Mouse (Mus musculus): ENCODE measurements around the gene Gm17606.

The Gm17606 gene

GRCm38 (mm10) chr14:54624976-54625375 lies 15.8 kb upstream of the Gm17606 start:
- no peak for DNase-seq (ENCODE audit: low spot score)

- no peak for DNase-seq (ENCODE audit: low spot score)
Measured at GRCm38 (mm10) chr14:54628103-54628502, 12.6 kb upstream of the Gm17606 start.

GRCm38 (mm10) chr14:54629797-54630196 lies 11.0 kb upstream of the Gm17606 start:
- no peak for DNase-seq (ENCODE audit: low spot score)

- DNase-seq (ENCODE audit: low spot score) = no peak
Measured at GRCm38 (mm10) chr14:54630583-54631239, 10.0 kb upstream of the Gm17606 start.

GRCm38 (mm10) chr14:54631240-54631599 lies 9.5 kb upstream of the Gm17606 start:
- no peak for DNase-seq (ENCODE audit: low spot score)

- DNase-seq (ENCODE audit: low spot score) = no peak
Measured at GRCm38 (mm10) chr14:54632252-54632651, 8.5 kb upstream of the Gm17606 start.

GRCm38 (mm10) chr14:54634182-54634581 lies 6.6 kb upstream of the Gm17606 start:
- no peak for DNase-seq (ENCODE audit: low spot score)

GRCm38 (mm10) chr14:54636954-54637353 lies 3.8 kb upstream of the Gm17606 start:
- peak; percentile 74 for DNase-seq (ENCODE audit: low spot score)

GRCm38 (mm10) chr14:54638210-54638609 lies 2.5 kb upstream of the Gm17606 start:
- DNase-seq (ENCODE audit: low spot score) = no peak

GRCm38 (mm10) chr14:54640121-54640520 lies 631 bp upstream of the Gm17606 start:
- DNase-seq (ENCODE audit: low spot score) = peak; percentile 41

- DNase-seq (ENCODE audit: low spot score) = peak; percentile 96
Measured at GRCm38 (mm10) chr14:54641305-54641969, 685 bp downstream of the Gm17606 start, which contains the start of gene Cdh24. TSS of gene Cdh24 (minus strand) at chr14:54641364.

GRCm38 (mm10) chr14:54642224-54642944 lies 1.6 kb downstream of the Gm17606 start:
- no peak for DNase-seq (ENCODE audit: low spot score)

GRCm38 (mm10) chr14:54643011-54643410 lies 2.3 kb downstream of the Gm17606 start:
- DNase-seq (ENCODE audit: low spot score) = no peak

- DNase-seq (ENCODE audit: low spot score) = no peak
Measured at GRCm38 (mm10) chr14:54644294-54644693, 3.5 kb downstream of the Gm17606 start.

GRCm38 (mm10) chr14:54646455-54646854 lies 5.7 kb downstream of the Gm17606 start:
- DNase-seq (ENCODE audit: low spot score) = no peak

- no peak for DNase-seq (ENCODE audit: low spot score)
Measured at GRCm38 (mm10) chr14:54646898-54647636, 6.3 kb downstream of the Gm17606 start.

- DNase-seq (ENCODE audit: low spot score) = no peak
Measured at GRCm38 (mm10) chr14:54647900-54648299, 7.1 kb downstream of the Gm17606 start.

GRCm38 (mm10) chr14:54650621-54651454 lies 10.1 kb downstream of the Gm17606 start:
- peak; percentile 94 for DNase-seq (ENCODE audit: low spot score)

GRCm38 (mm10) chr14:54651556-54651955 lies 10.8 kb downstream of the Gm17606 start:
- DNase-seq (ENCODE audit: low spot score) = no peak

GRCm38 (mm10) chr14:54652787-54653186 lies 12.0 kb downstream of the Gm17606 start:
- DNase-seq (ENCODE audit: low spot score) = no peak

GRCm38 (mm10) chr14:54653496-54653895 lies 12.7 kb downstream of the Gm17606 start:
- peak; percentile 95 for DNase-seq (ENCODE audit: low spot score)
